Mouse (Mus musculus): ENCODE results near the gene Gm10322. TPM values are rescaled to one million over a fixed set of nuclear protein-coding genes. Genes with fewer than 3 reads are reported as not detected.

The Gm10322 gene
- total and polyA plus RNA-seq, 3 experiments, result not detected

DNA sequence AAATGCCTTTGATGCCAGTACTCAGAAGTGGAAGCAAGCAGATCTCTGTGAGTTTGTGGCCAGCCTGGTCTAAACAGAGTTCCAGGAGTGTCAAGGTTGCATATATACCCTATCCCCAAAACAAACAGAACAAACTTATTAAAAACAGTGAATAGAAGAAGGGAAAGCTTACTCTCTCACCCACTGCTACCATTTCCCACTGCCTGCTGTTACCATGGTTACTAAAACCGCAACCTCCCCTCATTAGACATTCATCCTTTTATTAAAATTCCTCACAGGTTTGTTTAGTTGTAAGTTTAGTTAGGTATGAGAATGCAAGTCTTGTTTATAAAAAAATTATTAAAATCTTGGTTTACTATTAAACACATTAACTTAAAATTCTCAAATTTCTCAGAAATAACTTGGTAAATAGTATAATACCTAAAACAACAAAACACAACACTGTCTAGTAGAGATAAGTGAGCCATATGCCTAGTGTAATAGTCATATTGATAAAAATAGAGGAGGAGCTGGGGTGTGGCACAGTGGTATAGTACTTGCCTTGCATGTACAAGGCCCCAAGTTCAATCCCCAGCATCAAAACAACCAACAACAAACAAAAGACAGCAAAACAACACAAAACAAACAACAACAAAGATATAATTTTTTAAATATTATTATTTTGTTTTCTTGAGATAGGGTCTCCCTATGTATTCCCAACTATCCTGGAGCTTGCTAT lies 33.9 kb upstream of the Gm10322 start:
- peaks cover 11% of the 10 kb centered on the region for H3K36me3 ChIP-seq (replicated peaks)
- no peak overlapping the region for H3K4me3 ChIP-seq (ENCODE audit: low read depth, low read length)
- no peaks in the 10 kb centered on the region for H3K27me3 ChIP-seq (ENCODE audit: insufficient read depth, low read length)
- no peak for TF ChIP-seq CTCF (IDR thresholded peaks at IDR 0.05; ENCODE audit: low read depth, low read length)
- no peak for TF ChIP-seq TAL1 (conservative IDR thresholded peaks at IDR 0.05; ENCODE audit: low read depth, low read length)
- TF ChIP-seq GATA1 (IDR thresholded peaks at IDR 0.05; ENCODE audit: borderline replicate concordance, low read length), result no peak
- no peak for TF ChIP-seq POLR2AphosphoS5 (IDR thresholded peaks at IDR 0.05; ENCODE audit: insufficient replicate concordance, low read depth, low read length)
- TF ChIP-seq GATA2 (IDR thresholded peaks at IDR 0.05; ENCODE audit: borderline replicate concordance, low read depth, low read length), result no peak
- H3K4me1 ChIP-seq (ENCODE audit: insufficient read depth, low read depth, low read length), result peaks cover 17% of the 10 kb centered on the region
- ATAC-seq (ENCODE audit: extremely low read depth, insufficient number of reproducible peaks, low FRiP score, poor library complexity, severe bottlenecking), result no peak
- H3K9me3 ChIP-seq (replicated peaks), result no peaks in the 10 kb centered on the region
- DNase-seq (ENCODE audit: low spot score), result no peak

DNA sequence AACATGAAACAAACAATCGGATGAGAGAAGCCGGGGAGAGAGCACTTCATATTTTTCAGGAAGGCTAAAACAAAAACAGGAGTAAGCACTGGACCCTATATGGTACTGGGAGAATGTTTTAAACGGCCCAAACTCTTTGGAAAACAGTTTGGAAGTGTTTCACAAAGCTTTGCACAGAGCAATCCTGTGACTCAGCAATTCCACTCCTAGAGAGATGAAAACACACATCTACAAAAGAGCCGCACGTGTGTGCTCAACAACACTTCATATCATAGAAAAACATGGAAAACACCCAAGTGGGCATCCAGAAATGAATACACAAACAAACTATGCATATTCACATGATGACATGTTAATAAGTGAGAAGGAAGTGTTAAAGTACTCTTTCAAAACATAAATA lies 30.2 kb upstream of the Gm10322 start:
- no peak for ATAC-seq (ENCODE audit: extremely low read depth, insufficient number of reproducible peaks, low FRiP score, poor library complexity, severe bottlenecking)
- peaks cover 29% of the 10 kb centered on the region for H3K36me3 ChIP-seq (replicated peaks)

DNA sequence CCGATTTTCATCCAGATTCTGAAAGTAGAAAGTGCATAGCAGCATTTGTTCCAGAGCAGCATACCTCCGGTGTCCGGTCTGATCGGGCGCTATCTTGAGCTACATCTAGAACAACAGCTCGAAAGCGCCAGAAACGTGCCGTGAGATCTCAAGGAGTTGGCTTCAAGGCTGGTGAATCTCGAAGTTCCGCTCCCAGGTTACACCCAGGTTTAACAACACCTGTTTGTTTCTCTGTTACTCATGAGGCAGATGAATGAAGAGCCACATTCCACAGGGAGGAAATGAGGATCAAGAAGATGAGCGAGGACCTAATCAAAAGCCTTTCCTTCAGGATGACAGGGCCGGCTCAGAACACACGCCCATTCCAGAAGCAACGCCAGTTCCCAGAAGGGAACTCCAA lies 29.0 kb upstream of the Gm10322 start:
- TF ChIP-seq POLR2AphosphoS5 (IDR thresholded peaks at IDR 0.05; ENCODE audit: insufficient replicate concordance, low read depth, low read length) (no peak), CTCF (IDR thresholded peaks at IDR 0.05; ENCODE audit: low read depth, low read length) (no peak), TAL1 (conservative IDR thresholded peaks at IDR 0.05; ENCODE audit: low read depth, low read length) (no peak), GATA1 (IDR thresholded peaks at IDR 0.05; ENCODE audit: borderline replicate concordance, low read length) (no peak), GATA2 (IDR thresholded peaks at IDR 0.05; ENCODE audit: borderline replicate concordance, low read depth, low read length) (no peak)
- Histone ChIP-seq H3K4me1 (ENCODE audit: insufficient read depth, low read depth, low read length) (peaks cover 3% of the 10 kb centered on the region), H3K36me3 (replicated peaks) (peaks cover 27% of the 10 kb centered on the region), H3K4me3 (ENCODE audit: low read depth, low read length) (no peak overlapping the region), H3K9me3 (replicated peaks) (no peaks in the 10 kb centered on the region), H3K27me3 (ENCODE audit: insufficient read depth, low read length) (no peaks in the 10 kb centered on the region)
- no peak for DNase-seq (ENCODE audit: low spot score)
- no peak for ATAC-seq (ENCODE audit: extremely low read depth, insufficient number of reproducible peaks, low FRiP score, poor library complexity, severe bottlenecking)

More for the DNA sequence above, 30.2 kb upstream of the Gm10322 start:
- DNase-seq (ENCODE audit: low spot score), result no peak
- Histone ChIP-seq H3K9me3 (replicated peaks) (no peaks in the 10 kb centered on the region), H3K27me3 (ENCODE audit: insufficient read depth, low read length) (no peaks in the 10 kb centered on the region), H3K4me1 (ENCODE audit: insufficient read depth, low read depth, low read length) (peaks cover 3% of the 10 kb centered on the region), H3K4me3 (ENCODE audit: low read depth, low read length) (no peak overlapping the region)
- TF ChIP-seq GATA2 (IDR thresholded peaks at IDR 0.05; ENCODE audit: borderline replicate concordance, low read depth, low read length) (no peak), CTCF (IDR thresholded peaks at IDR 0.05; ENCODE audit: low read depth, low read length) (no peak), GATA1 (IDR thresholded peaks at IDR 0.05; ENCODE audit: borderline replicate concordance, low read length) (no peak), TAL1 (conservative IDR thresholded peaks at IDR 0.05; ENCODE audit: low read depth, low read length) (no peak), POLR2AphosphoS5 (IDR thresholded peaks at IDR 0.05; ENCODE audit: insufficient replicate concordance, low read depth, low read length) (no peak)

DNA sequence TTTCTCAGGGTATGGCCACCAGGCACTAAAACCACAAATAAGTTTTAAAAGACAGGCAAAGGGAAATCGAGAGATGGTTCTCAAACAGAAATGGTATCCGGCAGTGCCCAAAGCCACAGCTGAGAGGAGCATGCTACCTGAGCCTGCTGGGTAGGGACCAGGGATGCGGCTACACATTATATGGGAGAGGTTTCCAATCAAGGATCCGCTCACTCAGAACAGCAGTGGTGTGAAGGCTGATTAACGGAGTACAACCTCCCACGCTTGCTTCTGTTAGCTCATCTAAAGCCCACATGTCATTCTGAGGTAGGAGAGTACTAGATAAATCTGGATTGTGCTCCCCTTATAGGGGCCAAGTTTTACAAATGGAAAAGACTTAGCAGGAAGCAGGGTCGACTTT lies 27.7 kb upstream of the Gm10322 start:
- TF ChIP-seq GATA2 (IDR thresholded peaks at IDR 0.05; ENCODE audit: borderline replicate concordance, low read depth, low read length), result no peak
- no peak for TF ChIP-seq TAL1 (conservative IDR thresholded peaks at IDR 0.05; ENCODE audit: low read depth, low read length)
- no peak for TF ChIP-seq GATA1 (IDR thresholded peaks at IDR 0.05; ENCODE audit: borderline replicate concordance, low read length)
- TF ChIP-seq CTCF (IDR thresholded peaks at IDR 0.05; ENCODE audit: low read depth, low read length), result no peak
- TF ChIP-seq POLR2AphosphoS5 (IDR thresholded peaks at IDR 0.05; ENCODE audit: insufficient replicate concordance, low read depth, low read length), result no peak
- H3K36me3 ChIP-seq (replicated peaks), result peaks cover 30% of the 10 kb centered on the region
- H3K4me3 ChIP-seq (ENCODE audit: low read depth, low read length), result no peak overlapping the region
- peaks cover 3% of the 10 kb centered on the region for H3K4me1 ChIP-seq (ENCODE audit: insufficient read depth, low read depth, low read length)
- H3K9me3 ChIP-seq (replicated peaks), result no peaks in the 10 kb centered on the region
- H3K27me3 ChIP-seq (ENCODE audit: insufficient read depth, low read length), result no peaks in the 10 kb centered on the region
- DNase-seq (ENCODE audit: low spot score), result no peak
- ATAC-seq (ENCODE audit: extremely low read depth, insufficient number of reproducible peaks, low FRiP score, poor library complexity, severe bottlenecking), result no peak

DNA sequence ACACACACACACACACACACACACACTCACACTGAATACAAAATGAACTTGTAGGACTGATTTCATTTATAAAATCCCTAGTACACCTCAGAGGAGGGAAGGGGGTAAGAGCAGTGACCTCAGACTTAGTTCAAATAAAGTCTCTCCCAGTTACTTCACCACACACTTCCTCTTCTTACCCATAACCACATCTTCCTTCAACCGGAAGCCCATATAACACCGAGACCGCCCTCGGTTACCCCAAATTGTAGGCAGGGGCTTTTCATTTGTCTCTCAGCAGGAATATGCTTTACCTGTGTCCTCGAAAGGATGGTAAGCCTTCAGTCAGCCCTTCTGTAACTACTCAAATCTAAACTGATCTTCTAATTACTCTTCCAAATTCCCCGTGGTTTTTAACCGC lies 26.4 kb upstream of the Gm10322 start:
- Histone ChIP-seq H3K9me3 (replicated peaks) (no peaks in the 10 kb centered on the region), H3K36me3 (replicated peaks) (peaks cover 34% of the 10 kb centered on the region), H3K27me3 (ENCODE audit: insufficient read depth, low read length) (no peaks in the 10 kb centered on the region), H3K4me1 (ENCODE audit: insufficient read depth, low read depth, low read length) (peaks cover 3% of the 10 kb centered on the region), H3K4me3 (ENCODE audit: low read depth, low read length) (no peak overlapping the region)
- TF ChIP-seq TAL1 (conservative IDR thresholded peaks at IDR 0.05; ENCODE audit: low read depth, low read length) (no peak), CTCF (IDR thresholded peaks at IDR 0.05; ENCODE audit: low read depth, low read length) (no peak), POLR2AphosphoS5 (IDR thresholded peaks at IDR 0.05; ENCODE audit: insufficient replicate concordance, low read depth, low read length) (no peak), GATA2 (IDR thresholded peaks at IDR 0.05; ENCODE audit: borderline replicate concordance, low read depth, low read length) (no peak), GATA1 (IDR thresholded peaks at IDR 0.05; ENCODE audit: borderline replicate concordance, low read length) (no peak)
- no peak for ATAC-seq (ENCODE audit: extremely low read depth, insufficient number of reproducible peaks, low FRiP score, poor library complexity, severe bottlenecking)
- no peak for DNase-seq (ENCODE audit: low spot score)

DNA sequence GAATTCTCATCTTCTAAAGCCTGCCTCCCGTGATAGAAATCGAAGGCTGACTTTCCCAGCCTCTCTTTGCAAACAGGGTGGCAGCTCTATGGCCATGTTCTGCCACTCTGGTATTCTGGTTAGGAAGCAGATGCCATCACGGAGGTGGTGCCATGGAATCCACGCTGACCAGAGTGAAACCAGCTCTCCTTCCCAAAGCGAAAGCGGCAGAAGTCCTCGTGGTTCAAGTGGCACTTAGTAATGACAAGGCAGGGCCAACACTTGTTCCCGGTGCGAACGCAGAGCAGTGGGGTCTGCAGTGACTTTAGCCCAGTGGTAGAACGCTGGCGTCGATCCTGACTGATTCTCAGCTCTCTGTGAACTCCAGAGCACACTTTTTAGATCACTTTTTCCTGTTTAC lies 26.0 kb upstream of the Gm10322 start:
- Histone ChIP-seq H3K4me1 (ENCODE audit: insufficient read depth, low read depth, low read length) (peaks cover 3% of the 10 kb centered on the region), H3K27me3 (ENCODE audit: insufficient read depth, low read length) (no peaks in the 10 kb centered on the region), H3K36me3 (replicated peaks) (peaks cover 36% of the 10 kb centered on the region), H3K9me3 (replicated peaks) (no peaks in the 10 kb centered on the region), H3K4me3 (ENCODE audit: low read depth, low read length) (no peak overlapping the region)
- DNase-seq (ENCODE audit: low spot score), result no peak
- no peak for ATAC-seq (ENCODE audit: extremely low read depth, insufficient number of reproducible peaks, low FRiP score, poor library complexity, severe bottlenecking)
- TF ChIP-seq TAL1 (conservative IDR thresholded peaks at IDR 0.05; ENCODE audit: low read depth, low read length) (no peak), GATA2 (IDR thresholded peaks at IDR 0.05; ENCODE audit: borderline replicate concordance, low read depth, low read length) (no peak), GATA1 (IDR thresholded peaks at IDR 0.05; ENCODE audit: borderline replicate concordance, low read length) (no peak), CTCF (IDR thresholded peaks at IDR 0.05; ENCODE audit: low read depth, low read length) (no peak), POLR2AphosphoS5 (IDR thresholded peaks at IDR 0.05; ENCODE audit: insufficient replicate concordance, low read depth, low read length) (no peak)
